Mouse (Mus musculus) embryonic fibroblast, embryonic 13.5 days (primary cell): ENCODE data around the gene Gchfr.

Experiments used
- CTCF ChIP-seq: IDR thresholded peaks from 2 replicates; pipeline ENCODE4 v1.5.1; 2011; ENCODE audit warnings: mild to moderate bottlenecking, control low read depth, low read length, moderate library complexity, borderline replicate concordance; ENCODE audit not compliant: insufficient read depth
- POLR2A ChIP-seq: IDR thresholded peaks from 2 replicates; pipeline ENCODE4 v1.6.1; 2011; ENCODE audit warnings: low read depth, mild to moderate bottlenecking, control low read depth, low read length, moderate library complexity

GRCm38 (mm10) chr2:119152255-119152654, 15.3 kb upstream of the Gchfr start:
- TF ChIP-seq CTCF (no peak), POLR2A (no peak)
